Mouse (Mus musculus): ENCODE results near the gene Sipa1l1. TPM values are rescaled to one million over a fixed set of nuclear protein-coding genes. Genes with fewer than 3 reads are reported as not detected.
"Not testable (repeated sequence)": the region's sequence is repeated elsewhere in the genome, so short reads cannot be mapped to it uniquely, and the experiment has no call there.

Gene Sipa1l1
- polyA plus RNA-seq, 1 experiment from 2014 or later = 4.3 TPM

DNA sequence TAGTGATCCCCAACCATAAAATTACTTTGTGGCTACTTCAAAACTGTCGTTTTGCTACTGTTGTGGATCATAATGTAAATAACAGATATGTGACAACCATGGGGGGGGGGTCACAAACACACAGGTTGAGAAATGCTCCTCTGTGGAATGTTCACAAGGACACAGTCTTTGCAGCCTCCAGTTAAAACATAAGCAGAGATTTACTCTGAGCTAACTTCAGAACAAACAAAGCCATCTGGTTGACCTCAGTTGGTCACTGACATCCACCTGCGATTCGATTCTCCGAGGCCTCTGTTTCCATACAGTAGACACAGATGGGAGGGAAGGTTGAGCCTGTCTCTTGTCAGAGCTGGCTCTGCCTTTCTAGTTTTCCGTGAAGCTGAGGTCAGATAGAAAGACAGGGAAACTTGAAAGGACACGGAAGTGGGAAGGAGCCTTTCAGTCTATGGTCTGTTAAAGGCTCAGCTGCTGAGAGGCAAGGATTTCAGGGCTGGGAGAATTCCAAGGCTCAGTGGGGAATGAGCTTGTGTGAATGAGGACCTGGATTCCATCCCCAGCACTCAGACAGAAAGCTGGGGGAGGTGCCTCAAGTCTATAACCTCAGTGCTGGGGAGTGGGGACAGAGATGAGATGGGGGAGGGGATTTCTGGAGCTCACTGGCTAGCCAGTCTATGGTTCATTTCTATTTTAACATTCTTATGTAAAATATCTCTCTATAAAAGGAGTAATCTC lies 317.9 kb downstream of the Sipa1l1 start:
- Histone ChIP-seq H3K4me2 (no peak overlapping the region), H3K4me3 (replicated peaks) (no peak overlapping the region), H3K9me3 (replicated peaks) (no peaks in the 10 kb centered on the region), H3K27ac (no peak overlapping the region), H3K9ac (no peak overlapping the region), H3K36me3 (no peaks in the 10 kb centered on the region), H3K4me1 (replicated peaks) (peaks cover 6% of the 10 kb centered on the region; the same call in 1 of the 2 replicates), H3K27me3 (no peaks in the 10 kb centered on the region)
- no peak for ATAC-seq (ENCODE audit: low read depth)
- no peak for DNase-seq
- 39% methylated on average over 6 of the region's 6 CpGs for WGBS (ENCODE audit: insufficient replicate concordance)

DNA sequence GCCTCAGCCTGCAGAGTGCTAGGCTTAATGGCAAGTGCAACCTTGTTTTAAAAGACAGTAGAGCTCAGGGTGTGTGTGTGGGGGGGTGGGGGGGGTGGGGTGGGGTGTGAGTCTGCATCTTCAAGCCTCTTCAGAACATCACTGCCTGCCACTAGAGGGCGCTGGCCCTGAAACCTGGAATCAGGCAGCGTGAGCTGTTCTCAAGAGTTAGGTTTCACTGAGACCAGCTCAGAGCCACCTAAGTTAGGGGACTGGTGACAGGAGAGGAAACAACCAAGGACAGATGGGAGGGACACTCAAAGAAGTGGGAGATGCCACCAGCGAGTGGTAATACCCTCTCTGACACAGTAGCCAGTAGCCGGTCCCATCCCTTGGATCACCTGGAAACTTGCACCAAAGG lies 320.0 kb downstream of the Sipa1l1 start:
- Histone ChIP-seq H3K9ac (no peak overlapping the region), H3K27ac (no peak overlapping the region), H3K9me3 (replicated peaks) (no peaks in the 10 kb centered on the region), H3K4me3 (replicated peaks) (no peak overlapping the region), H3K4me1 (replicated peaks) (peaks cover 6% of the 10 kb centered on the region; the same call in 1 of the 2 replicates), H3K4me2 (no peak overlapping the region), H3K36me3 (no peaks in the 10 kb centered on the region), H3K27me3 (no peaks in the 10 kb centered on the region)
- ATAC-seq (ENCODE audit: low read depth) (no peak), DNase-seq (no peak)
- 30% methylated on average over 4 of the region's 4 CpGs for WGBS (ENCODE audit: insufficient replicate concordance)

- no peaks in the 10 kb centered on the region for H3K9me3 ChIP-seq (replicated peaks)
- H3K4me3 ChIP-seq (replicated peaks) = no peak overlapping the region
- WGBS (ENCODE audit: insufficient replicate concordance) = 27% methylated on average over 7 of the region's 7 CpGs
- no peak overlapping the region for H3K27ac ChIP-seq
- ATAC-seq (ENCODE audit: low read depth) = no peak
- DNase-seq = no peak
- no peak overlapping the region for H3K4me2 ChIP-seq
- no peaks in the 10 kb centered on the region for H3K27me3 ChIP-seq
- H3K36me3 ChIP-seq = no peaks in the 10 kb centered on the region
- H3K9ac ChIP-seq = no peak overlapping the region
- peaks cover 6% of the 10 kb centered on the region; the same call in 1 of the 2 replicates for H3K4me1 ChIP-seq (replicated peaks)
Observed at GRCm38 (mm10) chr12:82489621-82490020, 320.5 kb downstream of the Sipa1l1 start.

DNA sequence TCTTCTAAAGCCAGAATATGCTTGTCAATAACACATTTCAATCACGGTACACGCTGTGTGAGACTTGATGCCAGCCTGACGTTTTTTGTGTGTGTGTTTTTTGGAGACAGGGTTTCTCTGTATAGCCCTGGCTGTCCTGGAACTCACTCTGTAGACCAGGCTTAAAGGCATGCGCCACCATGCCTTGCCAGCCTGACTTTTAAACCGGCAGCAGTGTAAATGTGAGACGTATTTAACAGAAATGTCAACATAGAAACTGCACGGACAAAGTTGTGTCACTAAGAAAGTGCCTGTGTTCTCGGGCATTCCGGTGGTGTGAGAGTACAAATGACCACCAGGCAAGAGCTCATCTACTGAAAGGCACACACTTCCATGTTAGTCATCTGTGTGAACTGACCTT lies 323.3 kb downstream of the Sipa1l1 start:
- no peaks in the 10 kb centered on the region for H3K27me3 ChIP-seq
- no peak overlapping the region for H3K4me2 ChIP-seq
- H3K4me3 ChIP-seq (replicated peaks) = no peak overlapping the region
- WGBS (ENCODE audit: insufficient replicate concordance) = 69% methylated on average over 9 of the region's 9 CpGs
- DNase-seq = no peak
- H3K36me3 ChIP-seq = no peaks in the 10 kb centered on the region
- H3K9me3 ChIP-seq (replicated peaks) = no peaks in the 10 kb centered on the region
- H3K4me1 ChIP-seq (replicated peaks) = peaks cover 3% of the 10 kb centered on the region; the same call in 1 of the 2 replicates
- no peak overlapping the region for H3K27ac ChIP-seq
- no peak for ATAC-seq (ENCODE audit: low read depth)
- H3K9ac ChIP-seq = no peak overlapping the region

DNA sequence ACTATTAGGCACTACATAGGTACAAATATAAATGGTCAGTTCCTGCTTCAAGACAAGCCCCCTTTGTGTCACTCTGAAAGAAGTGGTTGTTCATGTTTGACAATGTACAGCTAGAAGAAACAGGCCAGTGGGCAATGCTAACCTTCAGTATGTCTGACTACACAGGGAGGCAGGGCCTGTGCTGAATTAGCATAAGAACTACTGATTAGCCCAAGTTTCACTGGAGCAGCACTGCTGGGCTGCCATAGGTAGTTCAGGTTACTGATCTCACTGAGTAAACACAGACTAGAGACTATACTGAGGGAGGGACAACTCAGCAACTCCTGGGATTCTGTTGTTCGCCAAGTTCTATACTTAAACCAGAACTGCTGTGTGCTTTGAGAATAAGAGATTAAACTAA lies 324.1 kb downstream of the Sipa1l1 start:
- not testable (repeated sequence) for H3K9ac ChIP-seq; H3K9me3 ChIP-seq (replicated peaks); DNase-seq; H3K27ac ChIP-seq; H3K4me2 ChIP-seq; H3K36me3 ChIP-seq; H3K27me3 ChIP-seq; H3K4me1 ChIP-seq (replicated peaks); H3K4me3 ChIP-seq (replicated peaks)
- ATAC-seq (ENCODE audit: low read depth) = peak; percentile 83
- 53% methylated on average over 1 of the region's 1 CpGs for WGBS (ENCODE audit: insufficient replicate concordance)

GRCm38 (mm10) chr12:82495936-82496335 lies 326.8 kb downstream of the Sipa1l1 start:
- Histone ChIP-seq H3K9ac (no peak overlapping the region), H3K9me3 (replicated peaks) (no peaks in the 10 kb centered on the region), H3K4me1 (replicated peaks) (no peaks in the 10 kb centered on the region), H3K27me3 (no peaks in the 10 kb centered on the region), H3K4me3 (replicated peaks) (no peak overlapping the region), H3K27ac (no peak overlapping the region), H3K4me2 (no peak overlapping the region), H3K36me3 (no peaks in the 10 kb centered on the region)
- WGBS (ENCODE audit: insufficient replicate concordance) = 64% methylated on average over 4 of the region's 4 CpGs
- DNase-seq (no peak), ATAC-seq (ENCODE audit: low read depth) (no peak)

GRCm38 (mm10) chr12:82497866-82498631 lies 328.9 kb downstream of the Sipa1l1 start:
- no peak overlapping the region for H3K4me2 ChIP-seq
- no peak for DNase-seq
- H3K4me1 ChIP-seq (replicated peaks) = no peaks in the 10 kb centered on the region
- no peaks in the 10 kb centered on the region for H3K27me3 ChIP-seq
- ATAC-seq (ENCODE audit: low read depth) = no peak
- no peak overlapping the region for H3K9ac ChIP-seq
- H3K9me3 ChIP-seq (replicated peaks) = no peaks in the 10 kb centered on the region
- H3K36me3 ChIP-seq = no peaks in the 10 kb centered on the region
- no peak overlapping the region for H3K27ac ChIP-seq
- 46% methylated on average over 11 of the region's 11 CpGs for WGBS (ENCODE audit: insufficient replicate concordance)
- no peak overlapping the region for H3K4me3 ChIP-seq (replicated peaks)

- WGBS (ENCODE audit: insufficient replicate concordance) = 64% methylated on average over 4 of the region's 4 CpGs
- Histone ChIP-seq H3K27ac (no peak overlapping the region), H3K36me3 (no peaks in the 10 kb centered on the region), H3K4me2 (no peak overlapping the region), H3K9me3 (replicated peaks) (no peaks in the 10 kb centered on the region), H3K27me3 (no peaks in the 10 kb centered on the region), H3K4me1 (replicated peaks) (no peaks in the 10 kb centered on the region), H3K9ac (no peak overlapping the region), H3K4me3 (replicated peaks) (no peak overlapping the region)
- ATAC-seq (ENCODE audit: low read depth) (no peak), DNase-seq (no peak)
Observed at GRCm38 (mm10) chr12:82498701-82499100, 329.6 kb downstream of the Sipa1l1 start.

GRCm38 (mm10) chr12:82499731-82500130 lies 330.6 kb downstream of the Sipa1l1 start:
- ATAC-seq (ENCODE audit: low read depth) (no peak), DNase-seq (no peak)
- no peaks in the 10 kb centered on the region for H3K9me3 ChIP-seq (replicated peaks)
- no peak overlapping the region for H3K27ac ChIP-seq
- no peaks in the 10 kb centered on the region for H3K4me1 ChIP-seq (replicated peaks)
- no peak overlapping the region for H3K4me2 ChIP-seq
- no peaks in the 10 kb centered on the region for H3K27me3 ChIP-seq
- no peak overlapping the region for H3K9ac ChIP-seq
- WGBS (ENCODE audit: insufficient replicate concordance) = 69% methylated on average over 5 of the region's 5 CpGs
- H3K36me3 ChIP-seq = no peaks in the 10 kb centered on the region
- H3K4me3 ChIP-seq (replicated peaks) = no peak overlapping the region

Data from liver, embryonic 13.5 days (tissue).